Mouse (Mus musculus): ENCODE measurements around the gene Gm4301.
"Not testable (repeated sequence)": the region's sequence is repeated elsewhere in the genome, so short reads cannot be mapped to it uniquely, and the experiment has no call there.

Gm4301 gene

GRCm38 (mm10) chr10:100335376-100335775 lies at the start of gene Gm4301:
TSS of gene Gm4301 (plus strand) at chr10:100335676.
- DNase-seq (ENCODE audit: low spot score in 2 of 2), result not testable (repeated sequence)

GRCm38 (mm10) chr10:100296105-100296504 lies 39.4 kb upstream of the Gm4301 start:
- no peak for DNase-seq (ENCODE audit: low spot score in 2 of 2)

DNA sequence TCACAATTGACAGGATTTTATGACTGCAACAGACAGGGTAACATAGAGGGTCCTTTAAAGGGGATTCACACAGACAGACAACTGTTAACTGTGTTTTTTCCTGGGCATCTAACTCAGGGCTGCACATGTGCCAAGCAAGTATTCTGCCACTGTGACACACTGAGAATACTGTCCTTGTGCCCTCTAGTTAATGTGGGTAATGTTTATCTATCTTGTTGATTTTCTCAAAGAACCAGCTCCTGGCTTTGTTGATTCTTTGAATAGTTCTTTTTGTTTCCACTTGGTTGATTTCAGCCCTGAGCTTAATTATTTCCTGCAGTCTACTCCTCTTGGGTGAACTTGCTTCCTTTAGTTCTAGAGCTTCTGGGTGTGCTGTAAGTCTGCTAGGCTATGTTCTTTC lies 35.4 kb upstream of the Gm4301 start:
- DNase-seq (ENCODE audit: low spot score in 2 of 2), result not testable (repeated sequence)

DNA sequence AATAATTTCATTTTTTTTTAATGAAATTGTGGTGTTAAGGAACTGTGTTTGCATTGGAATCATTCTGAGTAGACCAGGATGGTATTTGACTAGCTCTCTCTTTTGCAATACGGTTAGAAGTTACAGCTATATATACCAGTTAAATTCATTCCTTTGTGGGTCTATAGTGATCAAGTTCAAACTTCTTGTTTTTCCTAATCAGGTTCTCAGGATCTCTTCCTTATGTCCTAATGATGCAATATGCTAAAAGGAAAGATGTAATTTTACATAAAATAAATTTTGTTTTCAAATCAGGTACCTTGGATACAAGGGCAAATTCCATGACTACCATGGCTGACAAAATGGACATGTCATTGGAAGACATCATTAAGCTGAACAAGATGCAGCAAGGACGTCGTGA lies 5.1 kb downstream of the Gm4301 start, which contains the start of gene Gm4302:
TSS of gene Gm4302 (plus strand) at position 301 of the 400 bp plus-strand sequence.
- DNase-seq (ENCODE audit: low spot score in 2 of 2), result not testable (repeated sequence)

DNA sequence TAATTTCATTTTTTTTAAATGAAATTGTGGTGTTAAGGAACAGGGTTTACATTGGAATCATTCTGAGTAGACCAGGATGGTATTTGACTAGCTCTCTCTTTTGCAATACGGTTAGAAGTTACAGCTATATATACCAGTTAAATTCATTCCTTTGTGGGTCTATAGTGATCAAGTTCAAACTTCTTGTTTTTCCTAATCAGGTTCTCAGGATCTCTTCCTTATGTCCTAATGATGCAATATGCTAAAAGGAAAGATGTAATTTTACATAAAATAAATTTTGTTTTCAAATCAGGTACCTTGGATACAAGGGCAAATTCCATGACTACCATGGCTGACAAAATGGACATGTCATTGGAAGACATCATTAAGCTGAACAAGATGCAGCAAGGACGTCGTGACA lies 10.2 kb downstream of the Gm4301 start, which contains the start of gene Gm4303:
TSS of gene Gm4303 (plus strand) at position 301 of the 400 bp plus-strand sequence.
- not testable (repeated sequence) for DNase-seq (ENCODE audit: low spot score in 2 of 2)

- not testable (repeated sequence) for DNase-seq (ENCODE audit: low spot score in 2 of 2)
These were observed 15.3 kb downstream of the Gm4301 start, which contains the start of gene Gm4305 for GRCm38 (mm10) chr10:100350793-100351192. TSS of gene Gm4305 (plus strand) at chr10:100351093.

DNA sequence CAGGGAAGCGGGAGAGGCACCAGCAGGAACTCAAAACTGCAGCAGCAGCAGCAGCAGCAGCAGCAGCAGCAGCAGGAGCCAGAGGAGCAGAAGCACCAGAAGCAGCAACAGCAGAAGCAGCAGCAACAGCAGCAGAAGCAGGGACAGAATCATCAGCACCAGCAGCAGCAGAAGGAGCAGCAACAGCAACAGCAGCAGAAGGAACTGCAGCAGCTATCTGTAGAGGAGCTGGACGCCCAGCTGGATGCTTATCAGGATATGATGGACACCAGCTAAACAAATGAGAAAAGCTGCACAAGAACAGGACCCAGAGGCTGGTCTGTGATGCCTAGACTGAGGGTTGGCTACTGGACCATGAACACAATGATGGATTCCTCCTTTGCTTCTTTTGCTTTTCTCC lies 21.4 kb downstream of the Gm4301 start:
- DNase-seq (ENCODE audit: low spot score in 2 of 2), result peak; percentile 3 to 6

- not testable (repeated sequence) for DNase-seq (ENCODE audit: low spot score in 2 of 2)
These were observed 25.6 kb downstream of the Gm4301 start, which contains the start of gene Gm4307 for GRCm38 (mm10) chr10:100361038-100361437. TSS of gene Gm4307 (plus strand) at chr10:100361338.

DNA sequence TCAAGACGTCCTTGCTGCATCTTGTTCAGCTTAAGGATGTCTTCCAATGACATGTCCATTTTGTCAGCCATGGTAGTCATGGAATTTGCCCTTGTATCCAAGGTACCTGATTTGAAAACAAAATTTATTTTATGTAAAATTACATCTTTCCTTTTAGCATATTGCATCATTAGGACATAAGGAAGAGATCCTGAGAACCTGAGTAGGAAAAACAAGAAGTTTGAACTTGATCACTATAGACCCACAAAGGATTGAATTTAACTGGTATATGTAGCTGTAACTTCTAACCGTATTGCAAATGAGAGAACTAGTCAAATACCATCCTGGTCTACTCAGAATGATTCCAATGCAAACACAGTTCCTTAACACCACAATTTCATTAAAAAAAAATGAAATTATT lies 47.0 kb downstream of the Gm4301 start, which contains the start of gene Gm4312:
TSS of gene Gm4312 (minus strand) at position 101 of the 400 bp plus-strand sequence.
- not testable (repeated sequence) for DNase-seq (ENCODE audit: low spot score in 2 of 2)
